Mouse (Mus musculus) erythroblast, embryonic 14.5 days (primary cell): ENCODE measurements around the gene Txn2. TPM values are rescaled to one million over a fixed set of nuclear protein-coding genes. Genes with fewer than 3 reads are reported as not detected.
A peak's percentile ranks its signal among the peaks of the same experiment; 100 is the strongest.

Experiments used
- H3K27me3 ChIP-seq: 2 replicates; pipeline ENCODE4 v1.6.1; 2012; ENCODE audit warnings: inconsistent platforms; ENCODE audit not compliant: control insufficient read depth
- H3K36me3 ChIP-seq: 2 replicates; pipeline ENCODE4 v1.6.1; 2012; ENCODE audit warnings: mild to moderate bottlenecking, inconsistent platforms; ENCODE audit not compliant: control insufficient read depth
- H3K4me1 ChIP-seq: 2 replicates; pipeline ENCODE4 v1.6.1; 2012; ENCODE audit warnings: inconsistent platforms; ENCODE audit not compliant: control insufficient read depth
- H3K4me3 ChIP-seq: replicated peaks from 2 replicates; pipeline ENCODE3; 2012; ENCODE audit warnings: moderate library complexity, mild to moderate bottlenecking, inconsistent platforms
- H3K9me3 ChIP-seq: 2 replicates; pipeline ENCODE4 v1.6.1; 2012; ENCODE audit warnings: low read length, inconsistent platforms, mixed read lengths; ENCODE audit not compliant: control insufficient read depth
- GATA1 ChIP-seq: IDR thresholded peaks from 2 replicates; pipeline ENCODE4 v1.6.1; 2012; ENCODE audit warnings: low read length, inconsistent platforms, mixed read lengths
- TAL1 ChIP-seq: IDR thresholded peaks from 3 replicates; pipeline ENCODE4 v1.6.1; 2012; ENCODE audit warnings: low read length, inconsistent platforms, mixed read lengths
- polyA plus RNA-seq: library from polyadenylated mRNA; stranded (reverse); fragments of >175 nt; gene quantifications from 2 replicates; pipeline ENCODE4 v1.2.3, GENCODE M21; 2012

Gene Txn2
- polyA plus RNA-seq, 1 experiment: 41.7 TPM

DNA sequence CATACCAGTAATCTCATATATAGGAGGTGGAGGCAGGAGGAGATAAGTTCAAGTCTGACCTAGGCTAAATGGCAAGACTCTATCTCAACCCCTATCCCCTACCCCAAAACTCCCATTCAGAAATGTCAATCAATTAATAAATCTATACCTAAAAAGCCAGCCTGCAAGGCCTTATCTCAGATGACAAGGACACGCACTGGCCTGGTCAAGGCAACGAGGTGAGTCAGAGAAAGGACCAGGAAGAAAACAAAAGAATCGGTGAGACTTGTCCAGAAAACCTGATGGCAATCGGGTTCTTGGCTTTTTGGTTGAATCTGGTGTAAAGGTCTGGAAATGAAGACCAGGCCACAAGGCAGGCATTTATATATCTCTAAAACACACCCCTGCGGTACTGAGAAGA, 1.9 kb downstream of the Txn2 start:
- Histone ChIP-seq H3K36me3 (peaks cover 58% of the 10 kb centered on the region), H3K4me3 (peak overlapping the region; percentile 78), H3K9me3 (no peaks in the 10 kb centered on the region), H3K27me3 (no peaks in the 10 kb centered on the region), H3K4me1 (peaks cover 64% of the 10 kb centered on the region)
- TF ChIP-seq TAL1 (no peak), GATA1 (no peak)

DNA sequence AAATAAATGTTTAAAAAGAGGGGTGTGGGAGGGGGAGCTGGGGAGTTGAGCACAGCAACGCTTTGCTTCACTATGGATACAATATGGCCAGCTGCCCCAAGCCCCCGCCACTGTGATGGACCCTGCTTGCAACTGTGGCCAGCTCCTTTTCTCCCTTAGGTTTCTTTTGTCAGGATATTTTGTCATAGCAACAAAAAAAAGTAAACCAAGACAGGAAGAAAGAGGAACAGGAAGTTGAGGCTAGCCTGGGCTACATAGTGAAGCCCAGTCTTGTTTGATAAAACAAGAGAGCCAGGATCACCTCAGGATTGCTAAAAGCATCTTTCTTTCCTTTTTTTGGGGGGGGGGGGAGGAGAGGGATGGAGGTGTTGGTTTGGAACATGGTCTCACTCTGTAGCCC, 3.6 kb downstream of the Txn2 start:
- no peaks in the 10 kb centered on the region for H3K27me3 ChIP-seq
- TF ChIP-seq TAL1 (no peak), GATA1 (no peak)
- H3K36me3 ChIP-seq: peaks cover 74% of the 10 kb centered on the region
- H3K9me3 ChIP-seq: no peaks in the 10 kb centered on the region
- peaks cover 49% of the 10 kb centered on the region for H3K4me1 ChIP-seq
- no peak overlapping the region for H3K4me3 ChIP-seq

DNA sequence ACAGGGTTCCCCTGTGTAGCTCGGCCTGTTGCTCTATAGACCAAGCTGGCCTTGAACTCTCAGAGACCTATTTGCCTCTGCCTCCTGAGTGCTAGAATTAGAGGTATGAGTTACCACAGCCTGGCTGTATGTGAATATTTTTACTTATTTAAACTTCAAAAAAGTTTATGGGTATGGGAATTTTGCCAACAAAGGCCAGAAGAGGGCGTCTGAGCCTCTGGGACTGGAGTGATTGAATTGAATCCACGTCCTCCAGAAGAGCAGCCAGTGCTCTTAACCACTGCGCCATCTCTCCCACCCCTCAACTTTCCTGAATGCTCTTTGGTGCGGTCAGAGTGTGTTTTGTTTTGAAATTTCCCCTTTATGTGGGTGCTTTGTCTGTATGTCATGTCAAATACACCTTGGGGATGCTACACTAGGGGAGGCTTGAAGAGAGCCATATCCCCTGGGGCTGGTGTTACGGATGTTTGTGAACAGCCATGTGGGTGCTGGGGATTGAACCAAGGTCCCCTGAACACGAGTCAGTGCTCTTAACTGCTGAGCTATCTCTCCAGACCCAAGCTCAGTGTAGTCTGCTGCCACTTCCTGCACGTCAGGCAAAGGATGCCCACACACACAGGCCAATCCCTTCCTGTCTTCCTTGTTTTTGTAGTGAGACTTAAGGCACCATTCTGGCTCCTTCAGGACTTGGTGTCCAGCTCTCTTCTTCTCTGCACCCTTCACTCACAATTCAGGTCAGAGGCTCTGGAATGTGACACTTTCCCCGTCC, 5.4 kb downstream of the Txn2 start:
- H3K4me3 ChIP-seq: no peak overlapping the region
- H3K36me3 ChIP-seq: peaks cover 91% of the 10 kb centered on the region
- peaks cover 35% of the 10 kb centered on the region for H3K4me1 ChIP-seq
- H3K9me3 ChIP-seq: no peaks in the 10 kb centered on the region
- no peaks in the 10 kb centered on the region for H3K27me3 ChIP-seq
- TF ChIP-seq TAL1 (no peak), GATA1 (no peak)

DNA sequence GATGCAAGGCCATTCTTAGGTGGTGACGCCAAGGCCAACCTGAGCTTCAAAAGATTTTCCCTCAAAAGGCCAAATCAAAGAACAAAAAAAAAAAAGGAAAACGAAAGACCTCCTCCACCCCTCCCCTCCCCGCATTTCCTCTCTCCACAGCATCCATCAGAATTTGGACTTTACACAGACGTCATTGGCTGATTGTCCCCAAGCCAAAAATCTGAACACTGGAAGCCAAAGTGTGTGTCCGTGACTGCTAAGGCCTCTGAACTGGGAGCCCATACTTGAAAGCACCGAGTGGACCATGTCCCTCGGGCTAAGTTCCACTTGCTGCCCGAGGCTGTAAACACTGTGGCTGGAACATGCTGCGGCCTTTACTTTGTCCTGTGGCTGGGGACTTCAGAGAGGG, 6.1 kb downstream of the Txn2 start:
- H3K36me3 ChIP-seq: peaks cover 97% of the 10 kb centered on the region
- no peak overlapping the region for H3K4me3 ChIP-seq
- H3K27me3 ChIP-seq: no peaks in the 10 kb centered on the region
- peaks cover 29% of the 10 kb centered on the region for H3K4me1 ChIP-seq
- no peaks in the 10 kb centered on the region for H3K9me3 ChIP-seq
- TF ChIP-seq GATA1 (no peak), TAL1 (no peak)

DNA sequence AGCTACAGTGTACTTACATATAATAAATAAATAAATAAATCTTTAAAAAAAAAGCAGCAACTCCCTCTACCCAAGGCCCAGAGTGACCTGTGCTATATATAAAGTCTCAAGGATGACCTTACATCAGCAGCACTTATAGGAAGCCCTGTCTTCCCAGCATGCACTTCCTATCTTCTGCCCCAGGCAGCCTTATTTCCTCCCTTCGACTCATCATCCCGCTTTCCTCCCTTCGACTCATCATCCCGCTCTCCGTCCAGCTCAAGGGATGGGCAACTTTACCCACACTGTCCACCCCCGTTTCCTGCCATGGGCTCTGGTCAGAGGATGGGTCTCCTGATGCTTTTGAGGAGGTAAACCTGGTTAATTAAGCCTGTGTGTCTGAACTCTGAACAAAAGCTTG, 7.2 kb downstream of the Txn2 start:
- H3K27me3 ChIP-seq: no peaks in the 10 kb centered on the region
- H3K4me3 ChIP-seq: no peak overlapping the region
- H3K36me3 ChIP-seq: peaks cover 95% of the 10 kb centered on the region
- peaks cover 18% of the 10 kb centered on the region for H3K4me1 ChIP-seq
- H3K9me3 ChIP-seq: no peaks in the 10 kb centered on the region
- TF ChIP-seq TAL1 (no peak), GATA1 (no peak)

DNA sequence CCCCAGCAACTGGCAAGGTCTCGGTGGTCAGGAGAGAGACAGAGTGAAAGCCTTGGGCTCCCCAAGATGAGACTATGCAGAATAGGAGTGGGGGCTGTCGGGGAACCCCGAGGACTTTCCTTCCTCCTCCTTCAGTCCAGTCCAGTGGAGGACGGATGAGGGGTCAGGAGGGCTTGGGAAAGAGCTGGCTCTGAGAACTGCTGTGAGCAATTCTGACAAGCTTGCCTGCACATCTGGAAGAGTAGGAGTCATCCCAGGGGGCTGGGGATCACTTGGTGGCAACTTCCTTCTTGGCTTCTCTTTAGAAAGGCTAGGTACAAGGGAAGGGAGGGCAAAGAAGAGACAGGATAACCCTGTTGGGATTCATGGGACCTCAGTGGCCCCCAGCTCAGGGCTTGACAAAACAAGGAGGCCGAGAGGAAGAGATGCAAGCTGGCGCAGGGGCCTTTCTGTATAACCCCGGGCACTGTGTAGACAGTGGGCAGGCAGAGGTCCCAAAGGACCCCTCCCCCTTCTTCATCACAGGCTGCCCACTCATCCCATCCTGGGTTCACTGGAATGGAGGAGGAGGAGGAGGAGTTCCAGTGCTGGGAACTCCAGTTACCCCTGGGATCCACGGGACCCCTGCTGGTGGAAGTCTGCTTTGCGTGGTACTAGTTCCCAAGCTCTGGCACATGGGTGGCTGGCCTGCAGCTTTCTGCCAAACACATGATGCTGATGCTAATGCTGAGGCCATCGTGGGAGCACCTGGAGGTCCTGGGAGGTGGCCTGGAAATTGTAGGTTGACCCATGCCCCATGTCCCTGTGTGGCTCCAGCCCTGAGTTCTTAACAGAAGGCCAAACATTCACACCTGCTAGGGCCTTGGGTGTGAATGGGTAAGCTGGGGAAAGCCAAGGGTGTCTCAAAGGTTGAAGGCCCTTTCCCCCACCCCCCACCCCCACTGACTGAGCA, 8.0 kb downstream of the Txn2 start:
- H3K36me3 ChIP-seq: peaks cover 96% of the 10 kb centered on the region

DNA sequence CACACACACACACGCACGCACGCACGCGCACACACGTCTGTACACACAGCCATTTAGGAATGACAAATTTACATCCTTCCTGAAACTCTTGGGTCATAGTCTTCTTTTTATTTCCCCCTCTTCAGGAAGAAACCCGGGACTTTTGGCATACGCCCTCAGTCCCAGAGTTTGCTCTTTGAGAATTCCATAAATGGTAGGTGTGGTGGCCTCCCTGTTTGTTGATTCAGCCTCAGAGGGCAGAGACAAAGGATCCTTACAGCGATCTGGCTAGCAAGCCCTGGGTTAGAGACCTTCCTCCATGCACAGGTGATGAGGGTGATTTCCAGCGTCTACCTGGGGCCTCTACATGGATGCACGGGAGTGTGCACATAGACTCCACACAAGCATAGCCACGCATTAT, 9.4 kb downstream of the Txn2 start:
- Histone ChIP-seq H3K4me3 (no peak overlapping the region), H3K27me3 (no peaks in the 10 kb centered on the region), H3K9me3 (no peaks in the 10 kb centered on the region), H3K4me1 (peaks cover 11% of the 10 kb centered on the region), H3K36me3 (peaks cover 97% of the 10 kb centered on the region)
- TF ChIP-seq TAL1 (no peak), GATA1 (no peak)

More for the DNA sequence above, 8.0 kb downstream of the Txn2 start:
- TF ChIP-seq TAL1 (no peak), GATA1 (no peak)
- H3K9me3 ChIP-seq: no peaks in the 10 kb centered on the region
- H3K4me1 ChIP-seq: peaks cover 15% of the 10 kb centered on the region
- H3K27me3 ChIP-seq: no peaks in the 10 kb centered on the region
- H3K4me3 ChIP-seq: no peak overlapping the region

DNA sequence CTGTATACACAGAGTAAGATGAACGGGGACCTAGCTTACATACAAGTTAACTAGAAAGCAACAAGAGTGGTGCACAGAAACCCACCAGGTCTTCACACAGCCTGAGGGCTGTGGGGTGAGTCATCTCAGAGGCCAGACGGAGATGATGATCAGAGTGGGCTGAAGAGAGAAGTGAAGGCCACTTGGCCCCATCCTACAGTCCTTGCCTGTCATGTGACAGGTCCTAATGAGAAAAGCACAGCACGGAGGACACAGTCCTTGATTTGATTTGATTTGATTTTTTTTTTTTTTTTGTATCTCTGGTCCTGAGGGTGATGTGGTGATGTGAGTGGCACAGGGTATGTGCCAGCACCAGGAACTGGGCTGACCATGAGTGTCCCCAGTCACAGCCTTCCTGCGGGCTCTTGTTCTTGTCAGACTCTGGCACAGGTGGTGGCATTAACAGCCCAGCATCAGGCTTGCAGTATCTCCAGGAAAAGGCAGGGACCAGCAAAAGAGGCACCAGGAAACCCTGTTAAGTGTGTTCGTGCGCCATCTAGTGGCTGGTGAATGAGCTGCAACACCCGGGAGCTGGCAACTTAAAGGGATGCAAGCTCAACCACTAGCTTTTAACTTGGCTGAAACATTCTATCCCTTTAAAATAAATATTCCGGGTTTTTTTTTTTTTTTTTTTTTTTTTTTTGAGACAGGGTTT, 11.8 kb downstream of the Txn2 start:
- Histone ChIP-seq H3K9me3 (no peaks in the 10 kb centered on the region), H3K4me3 (no peak overlapping the region), H3K27me3 (no peaks in the 10 kb centered on the region), H3K36me3 (peaks cover 86% of the 10 kb centered on the region), H3K4me1 (peaks cover 3% of the 10 kb centered on the region)
- TF ChIP-seq GATA1: no peak
- no peak for TF ChIP-seq TAL1
